Mouse (Mus musculus) ES-CJ7 (cell line): Measurements from ENCODE around the gene Braf.

ENCODE experiments used
- DNase-seq: peaks from one replicate; pipeline ENCODE4 v3.0.0; 2011; ENCODE audit warnings: low read depth, low spot score

Gene Braf

GRCm38 (mm10) chr6:39607365-39607764 is 117.9 kb downstream of the Braf start:
- DNase-seq, result no peak

DNA sequence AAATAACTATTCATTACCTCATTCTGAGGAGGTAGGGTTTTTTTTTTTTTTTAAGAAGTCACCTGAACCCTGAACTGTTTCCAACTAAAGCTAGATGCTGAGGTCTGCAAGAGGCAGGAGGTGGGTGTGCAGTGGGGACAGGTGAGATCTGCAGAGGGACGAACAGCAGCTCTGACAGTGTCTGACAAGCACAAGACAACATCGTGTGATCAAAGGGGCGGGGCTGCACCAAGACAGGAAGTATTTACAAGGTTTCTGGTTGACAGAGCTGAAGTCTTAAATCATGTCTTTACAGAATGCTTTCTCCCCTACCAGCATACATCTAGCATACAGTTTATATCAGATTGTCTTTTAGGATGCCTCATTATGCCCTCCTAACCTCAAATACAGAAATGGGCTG is 118.4 kb downstream of the Braf start:
- DNase-seq, result no peak

GRCm38 (mm10) chr6:39606056-39606455 is 119.2 kb downstream of the Braf start:
- no peak for DNase-seq

- DNase-seq, result no peak
Observed at GRCm38 (mm10) chr6:39604565-39604964, 120.7 kb downstream of the Braf start.

- DNase-seq, result no peak
Observed at GRCm38 (mm10) chr6:39601828-39602227, 123.4 kb downstream of the Braf start.

GRCm38 (mm10) chr6:39600851-39601250 is 124.4 kb downstream of the Braf start:
- no peak for DNase-seq

DNA sequence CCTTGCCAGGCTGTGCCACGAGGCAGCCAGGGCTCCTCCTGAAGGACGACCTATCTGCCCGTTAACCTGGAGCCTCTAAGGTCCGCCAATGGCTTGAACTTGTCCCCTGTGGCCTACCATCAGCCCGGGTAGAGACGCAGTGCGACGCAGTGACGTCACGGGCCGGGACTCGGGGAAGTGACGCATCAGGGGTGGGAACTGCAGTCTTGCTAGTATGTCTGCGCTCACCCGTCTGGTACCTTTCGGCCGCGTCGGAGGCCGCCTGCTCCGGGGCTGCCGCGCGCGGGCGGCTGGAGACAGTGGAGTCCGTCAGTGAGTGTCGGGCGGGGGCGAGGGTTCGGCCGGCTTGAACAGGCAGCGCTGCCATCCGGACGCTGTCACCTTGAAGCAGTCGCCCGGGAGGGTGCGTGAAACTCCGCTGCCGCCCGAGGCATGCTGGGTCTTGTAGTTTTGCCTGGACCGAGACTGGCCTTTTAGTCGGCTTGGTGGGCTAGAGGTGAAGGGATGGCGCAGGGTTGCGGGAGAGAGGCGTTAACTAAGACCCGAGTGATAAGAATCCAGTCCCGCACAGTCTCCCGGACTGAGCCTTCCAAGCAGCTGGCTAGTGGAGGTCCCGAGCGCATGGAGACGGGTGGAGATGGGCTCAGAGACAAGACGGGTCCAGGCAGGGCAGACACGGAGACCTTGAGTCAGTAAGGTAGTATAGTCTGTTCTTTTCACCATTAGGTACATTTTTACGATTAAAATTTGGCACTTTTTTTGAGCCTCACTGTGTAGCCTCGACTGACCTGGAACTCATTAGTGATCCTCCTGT is 132.7 kb downstream of the Braf start, which contains the start of gene Ndufb2:
Ndufb2 (plus strand) TSS at position 174 of the 814 bp plus-strand sequence.
- DNase-seq, result peak; percentile 96

DNA sequence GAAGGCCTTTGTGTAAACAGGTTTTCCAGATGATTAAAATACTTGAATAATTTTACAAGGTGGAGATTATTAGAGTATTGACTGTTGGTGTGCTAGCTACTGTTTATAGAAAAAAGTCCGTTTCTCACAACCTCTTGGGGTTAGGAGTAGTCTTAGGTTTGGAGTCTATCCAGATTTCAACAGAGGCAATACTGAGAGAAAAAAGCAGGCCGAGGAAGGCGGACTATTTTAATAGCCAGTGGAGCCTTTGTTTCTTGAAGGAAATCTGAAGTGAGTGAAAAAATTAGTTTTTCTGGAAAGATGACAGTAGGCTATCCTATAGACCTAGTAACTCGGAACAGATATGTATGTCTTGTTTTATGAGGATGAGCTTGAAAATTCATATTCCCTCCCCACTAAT is 133.8 kb downstream of the Braf start:
- DNase-seq, result no peak

GRCm38 (mm10) chr6:39585517-39585916 is 139.7 kb downstream of the Braf start, which contains the start of gene Gm42420:
TSS of gene Gm42420 (plus strand) at chr6:39585753.
- no peak for DNase-seq

DNA sequence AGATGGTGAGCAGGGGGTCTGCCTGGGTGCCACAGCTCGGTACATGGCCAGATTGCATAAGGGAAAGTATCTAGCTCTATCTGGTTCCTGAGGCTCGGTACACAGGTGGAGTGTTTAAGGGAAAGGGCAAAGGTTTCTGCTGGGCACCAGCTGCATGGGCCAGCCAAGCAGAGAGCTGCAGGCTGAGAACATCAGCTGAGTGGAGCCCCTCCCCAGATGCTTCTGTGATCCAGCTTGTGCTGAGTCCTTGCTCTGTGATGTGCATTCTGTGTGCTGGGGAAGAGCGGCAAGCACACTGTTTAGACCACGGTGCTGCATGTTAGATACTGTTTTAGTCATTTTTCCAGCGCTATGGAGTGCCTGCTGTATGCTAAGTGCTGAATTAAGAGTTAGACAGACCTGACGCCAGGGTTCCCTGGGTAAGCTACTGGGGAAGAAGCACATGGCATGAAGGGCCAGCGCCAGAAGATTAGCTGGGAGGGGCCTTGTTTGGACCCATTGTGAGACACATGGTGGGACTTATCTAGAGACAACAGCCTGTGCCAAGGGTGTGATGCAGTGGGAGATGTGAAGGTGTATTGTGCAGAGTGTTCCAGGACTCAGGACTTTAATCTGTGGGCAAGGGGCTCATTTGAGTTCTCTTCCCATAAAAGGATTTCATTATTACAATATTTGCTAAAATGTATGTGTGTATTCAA is 144.0 kb downstream of the Braf start:
- no peak for DNase-seq

- DNase-seq, result no peak
Observed at GRCm38 (mm10) chr6:39580558-39580957, 144.7 kb downstream of the Braf start.

DNA sequence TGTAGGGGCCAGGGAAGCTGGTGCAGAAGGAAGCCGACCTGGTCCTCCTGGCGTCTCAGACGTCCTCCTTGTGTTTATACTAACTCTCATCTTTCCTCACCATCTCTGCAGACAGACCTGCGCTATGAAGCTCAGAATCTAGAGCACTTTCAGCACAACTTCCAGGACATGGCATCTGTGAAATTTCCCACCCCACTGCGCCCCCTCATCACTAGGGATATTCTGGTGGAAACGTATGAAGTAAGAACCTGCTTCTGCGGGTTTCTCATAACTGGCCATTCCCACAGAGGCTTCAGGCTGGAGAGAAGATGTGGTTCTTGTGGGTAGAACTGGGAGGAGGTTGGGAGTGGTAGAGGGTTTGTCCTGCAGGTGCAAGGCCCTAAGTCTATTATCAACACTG is 145.7 kb downstream of the Braf start:
- no peak for DNase-seq

- DNase-seq, result peak; percentile 61
Observed at GRCm38 (mm10) chr6:39574951-39575350, 150.3 kb downstream of the Braf start.

DNA sequence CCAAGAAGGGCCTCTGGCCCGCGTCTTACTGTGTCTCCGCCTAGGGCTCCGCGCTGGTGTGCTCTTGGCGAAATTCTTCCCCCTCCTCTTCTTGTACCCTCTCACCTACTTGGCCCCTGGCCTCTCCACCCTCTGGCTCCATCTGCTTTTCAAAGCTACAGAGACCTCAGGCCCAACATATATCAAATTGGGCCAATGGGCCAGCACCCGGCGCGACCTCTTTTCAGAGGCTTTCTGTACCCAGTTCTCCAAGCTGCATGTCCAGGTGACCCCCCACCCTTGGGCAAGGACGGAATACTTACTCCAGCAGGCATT is 150.8 kb downstream of the Braf start:
- no peak for DNase-seq

- peak; percentile 73 for DNase-seq
Observed at GRCm38 (mm10) chr6:39573791-39574554, 151.3 kb downstream of the Braf start, which contains the start of gene Adck2. TSS of gene Adck2 (plus strand) at chr6:39573873.

DNA sequence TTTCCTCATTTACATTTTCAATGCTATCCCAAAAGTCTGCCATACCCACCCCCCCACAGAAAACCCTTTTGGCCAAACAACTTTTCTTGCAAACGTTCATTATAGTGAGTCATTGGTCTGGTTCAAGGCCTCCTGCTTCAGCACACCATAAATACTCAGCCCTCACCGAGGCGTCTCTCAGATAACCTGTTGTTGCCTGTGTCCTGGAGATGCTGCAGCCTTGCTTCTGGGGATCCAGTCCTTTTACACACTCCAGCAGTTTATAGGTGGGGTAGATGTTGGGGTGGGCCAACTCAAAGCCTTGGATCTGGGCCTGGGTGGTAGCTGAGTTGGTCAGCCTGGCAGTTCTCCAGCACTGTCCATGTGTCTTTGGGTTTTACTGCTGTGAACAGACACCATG is 154.8 kb downstream of the Braf start:
- no peak for DNase-seq

- peak; percentile 79 for DNase-seq
Observed at GRCm38 (mm10) chr6:39567528-39567927, 157.7 kb downstream of the Braf start.

DNA sequence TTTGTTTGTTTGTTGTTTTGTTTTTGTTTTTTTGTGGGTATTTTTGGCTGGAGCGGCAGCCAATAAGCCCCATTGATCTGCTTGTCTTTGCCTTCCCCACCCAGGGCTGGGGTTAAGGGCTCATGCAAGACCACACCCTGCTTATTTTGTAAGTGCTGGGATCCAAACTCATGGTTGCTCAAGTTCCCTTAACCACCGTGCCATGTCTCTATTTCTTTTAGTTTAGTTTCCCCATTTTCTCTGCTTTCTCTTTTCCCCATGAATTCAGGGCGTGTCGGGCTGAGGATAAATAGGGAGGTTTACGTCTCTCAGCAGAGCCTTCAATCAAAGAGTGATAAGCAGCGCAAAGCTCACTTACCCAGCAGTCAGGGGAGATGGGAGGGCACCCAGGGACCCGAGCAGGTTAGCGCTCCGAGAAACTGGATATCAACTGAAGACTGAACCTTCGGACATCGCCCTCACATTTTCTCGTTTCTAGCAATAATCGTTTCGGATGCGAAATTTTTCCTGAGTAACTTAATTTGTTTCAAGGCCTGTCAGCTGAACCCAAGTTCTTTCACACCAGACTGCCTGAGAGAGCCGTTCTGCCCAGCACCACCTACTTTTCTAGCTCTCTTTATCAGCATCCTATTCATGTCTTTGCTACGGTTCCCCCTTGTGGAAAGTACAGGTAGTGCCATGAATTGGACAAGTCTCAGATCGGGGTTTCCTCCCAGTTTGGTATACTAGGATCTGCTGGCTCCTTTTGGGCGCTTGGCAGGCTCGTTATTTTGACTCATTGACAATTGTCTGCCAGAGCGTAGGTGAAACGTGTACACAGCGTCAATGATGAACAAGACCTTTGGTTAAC is 162.9 kb downstream of the Braf start:
- DNase-seq, result peak; percentile 95

- DNase-seq, result no peak
Observed at GRCm38 (mm10) chr6:39559276-39559939, 165.9 kb downstream of the Braf start.

GRCm38 (mm10) chr6:39557723-39558261 is 167.5 kb downstream of the Braf start, which contains the start of gene Dennd2a:
TSS of gene Dennd2a (minus strand) at chr6:39557867.
- peak; percentile 85 for DNase-seq
